In the genomic region with DNA sequence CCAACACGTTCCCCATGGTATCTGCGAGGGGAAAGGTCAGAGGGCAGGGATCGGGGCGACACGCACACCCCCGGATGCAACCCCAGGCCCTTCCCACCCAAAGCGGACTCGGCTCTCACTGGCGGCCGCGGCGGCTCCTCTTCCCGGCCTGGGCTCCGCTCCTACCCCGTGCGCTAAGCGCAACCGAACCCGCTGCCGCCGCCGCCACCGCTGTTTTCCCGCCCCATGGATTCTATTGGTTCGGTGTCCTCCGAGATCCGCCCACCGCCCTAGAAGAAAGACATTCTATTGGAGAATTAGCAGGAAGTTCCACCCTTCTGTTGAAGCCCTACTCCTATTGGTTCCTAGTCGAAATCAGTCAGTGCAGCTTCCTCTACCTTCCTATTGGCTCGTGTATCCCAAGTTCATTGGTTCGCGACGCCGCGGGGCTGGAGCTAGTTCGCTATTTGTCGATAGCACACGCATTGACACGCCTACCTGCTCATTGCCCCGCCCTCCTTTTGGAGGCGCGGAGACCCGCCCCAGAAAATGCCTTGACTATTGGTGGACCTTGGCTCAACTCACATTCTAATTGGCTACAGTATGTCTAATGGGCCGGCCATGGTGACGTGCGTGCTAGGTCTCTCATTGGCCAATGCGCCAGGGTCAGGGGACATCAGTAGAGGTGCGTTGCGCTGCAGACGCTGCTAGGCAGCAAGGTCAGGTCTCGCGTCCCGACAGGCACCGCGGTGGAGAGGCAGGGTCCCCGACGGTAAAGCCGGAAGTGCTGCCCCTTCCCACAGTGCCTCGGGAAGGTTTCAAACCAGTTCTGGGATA, we compare ENCODE assay signal across 8 mouse cellular contexts. TPM values are rescaled to one million over a fixed set of nuclear protein-coding genes. Genes with fewer than 3 reads are reported as not detected.
A peak's percentile ranks its signal among the peaks of the same experiment; 100 is the strongest.
DNase-seq lines count a peak whose midpoint lies in the region; ATAC-seq and TF ChIP-seq lines count a peak whose summit lies in the region.

Gene Tomm40 (minus strand): TSS at position 200 of the 816 bp plus-strand sequence.

- H3K9ac ChIP-seq in forebrain, embryonic 16.5 days (replicated peaks; ENCODE audit: low read depth, low read length): peak within 1 kb of the TSS; percentile 90
- H3K9ac ChIP-seq in lung, embryonic 14.5 days: peak within 1 kb of the TSS; percentile 88

- under 1% methylated on average over 56 of the region's 59 CpGs for WGBS in forebrain, embryonic 16.5 days
- under 1% methylated on average over 49 of the region's 59 CpGs for WGBS in lung, embryonic 14.5 days
- under 1% methylated on average over 59 of the region's 59 CpGs for WGBS in olfactory bulb, adult 2 months
- under 1% methylated on average over 57 of the region's 59 CpGs for WGBS in thymus, adult 2 months

- TF ChIP-seq POLR2A in olfactory bulb, adult 2 months (IDR thresholded peaks at IDR 0.05; ENCODE audit: insufficient read depth, low read depth, low read length): peak; percentile 47; the same call in 1 of the 2 replicates
- TF ChIP-seq POLR2A in thymus, adult 2 months (IDR thresholded peaks at IDR 0.05; ENCODE audit: control insufficient read depth, extremely low read depth, insufficient read depth, low read length, poor library complexity): 0 out of 2 replicates have a peak, but pooled peaks have one; percentile 13

- H3K36me3 ChIP-seq in G1E (replicated peaks): peaks cover 60% of the 10 kb centered on the region
- peaks cover 1% of the 10 kb centered on the region; the same call in 1 of the 2 replicates for H3K36me3 ChIP-seq in forebrain, embryonic 16.5 days (ENCODE audit: control insufficient read depth, insufficient read depth)
- peaks cover 65% of the 10 kb centered on the region for H3K36me3 ChIP-seq in lung, embryonic 14.5 days (ENCODE audit: insufficient read depth)
- peaks cover 4% of the 10 kb centered on the region for H3K36me3 ChIP-seq in thymus, adult 2 months (ENCODE audit: control insufficient read depth, insufficient read depth, low read length)

- intact Hi-C loops in heart, postnatal 36 days (cut with DNase I): loop anchor here (1.0 kb wide), 1 partner anchor 34 kb away; no protein-coding TSS in a partner anchor

- peak within 1 kb of the TSS; percentile 96 for H3K4me2 ChIP-seq in forebrain, embryonic 16.5 days (ENCODE audit: low read length)
- H3K4me2 ChIP-seq in lung, embryonic 14.5 days: peak within 1 kb of the TSS; percentile 76

- DNase-seq in G1E (ENCODE audit: low spot score): peak; percentile 97
- DNase-seq in cerebellum, adult 18-20 months: peak; percentile 97 to 100
- DNase-seq in heart, postnatal 36 days: peak; percentile 94 to 95
- peak; percentile 97 to 100 for DNase-seq in layer of hippocampus, adult 2 months (ENCODE audit: low spot score in 2 of 2)
- peak; percentile 100 for DNase-seq in lung, embryonic 14.5 days
- peak; percentile 98 for DNase-seq in thymus, adult 2 months

- peak within 1 kb of the TSS; percentile 91 for H3K27ac ChIP-seq in forebrain, embryonic 16.5 days (ENCODE audit: low read length)
- peak within 1 kb of the TSS; percentile 95 for H3K27ac ChIP-seq in layer of hippocampus, adult 2 months
- peak within 1 kb of the TSS; percentile 87 for H3K27ac ChIP-seq in lung, embryonic 14.5 days (ENCODE audit: low read depth)
- peak within 1 kb of the TSS; percentile 89 for H3K27ac ChIP-seq in olfactory bulb, adult 2 months (ENCODE audit: insufficient read depth, low read depth, low read length)
- H3K27ac ChIP-seq in thymus, adult 2 months (ENCODE audit: control insufficient read depth, insufficient read depth, low read length): peak within 1 kb of the TSS; percentile 43; the same call in 1 of the 2 replicates

- no peaks in the 10 kb centered on the region for H3K27me3 ChIP-seq in G1E (ENCODE audit: insufficient read depth, low read length)
- no peaks in the 10 kb centered on the region for H3K27me3 ChIP-seq in forebrain, embryonic 16.5 days (replicated peaks; ENCODE audit: control insufficient read depth, insufficient read depth, low read length)
- H3K27me3 ChIP-seq in lung, embryonic 14.5 days (ENCODE audit: insufficient read depth, low read length): no peaks in the 10 kb centered on the region
- H3K27me3 ChIP-seq in thymus, adult 2 months (ENCODE audit: control insufficient read depth, insufficient read depth, low read length): no peaks in the 10 kb centered on the region

- ATAC-seq in G1E (ENCODE audit: extremely low read depth, insufficient number of reproducible peaks, low FRiP score, poor library complexity, severe bottlenecking): peak; percentile 91
- peak; percentile 97 for ATAC-seq in forebrain, embryonic 16.5 days
- peak; percentile 99 for ATAC-seq in lung, embryonic 14.5 days (ENCODE audit: insufficient read depth)

- H3K9me3 ChIP-seq in G1E (replicated peaks): no peaks in the 10 kb centered on the region
- no peaks in the 10 kb centered on the region for H3K9me3 ChIP-seq in forebrain, embryonic 16.5 days (ENCODE audit: control insufficient read depth, low read length)
- no peaks in the 10 kb centered on the region for H3K9me3 ChIP-seq in lung, embryonic 14.5 days (ENCODE audit: low read depth, low read length)

- peak within 1 kb of the TSS; percentile 97 for H3K4me3 ChIP-seq in G1E (ENCODE audit: low read depth, low read length)
- peak within 1 kb of the TSS; percentile 94 for H3K4me3 ChIP-seq in forebrain, embryonic 16.5 days (replicated peaks; ENCODE audit: low read length)
- peak within 1 kb of the TSS; percentile 95 for H3K4me3 ChIP-seq in layer of hippocampus, adult 2 months
- H3K4me3 ChIP-seq in lung, embryonic 14.5 days (ENCODE audit: low read depth, low read length): peak within 1 kb of the TSS; percentile 98
- peak within 1 kb of the TSS; percentile 67 for H3K4me3 ChIP-seq in olfactory bulb, adult 2 months (ENCODE audit: insufficient read depth, low read depth, low read length)
- H3K4me3 ChIP-seq in thymus, adult 2 months (ENCODE audit: control insufficient read depth, insufficient read depth, low read length): peak within 1 kb of the TSS; percentile 78

- peaks cover 57% of the 10 kb centered on the region for H3K4me1 ChIP-seq in G1E (ENCODE audit: insufficient read depth, low read depth, low read length)
- peaks cover 17% of the 10 kb centered on the region for H3K4me1 ChIP-seq in forebrain, embryonic 16.5 days (replicated peaks; ENCODE audit: control insufficient read depth, insufficient read depth, low read length)
- no peaks in the 10 kb centered on the region for H3K4me1 ChIP-seq in lung, embryonic 14.5 days (ENCODE audit: insufficient read depth)
- peaks cover 11% of the 10 kb centered on the region for H3K4me1 ChIP-seq in olfactory bulb, adult 2 months (ENCODE audit: control insufficient read depth, insufficient read depth, low read length)
- peaks cover 4% of the 10 kb centered on the region for H3K4me1 ChIP-seq in thymus, adult 2 months (replicated peaks; ENCODE audit: control insufficient read depth, insufficient read depth, low read length)

- TF ChIP-seq CTCF in G1E (IDR thresholded peaks at IDR 0.05; ENCODE audit: low read depth, low read length): no peak
- no peak; the same call in 1 of the 2 replicates for TF ChIP-seq CTCF in layer of hippocampus, adult 2 months (conservative IDR thresholded peaks at IDR 0.05)
- no peak for TF ChIP-seq CTCF in lung, embryonic 14.5 days (IDR thresholded peaks at IDR 0.05; ENCODE audit: low read depth)
- no peak for TF ChIP-seq CTCF in olfactory bulb, adult 2 months (IDR thresholded peaks at IDR 0.05; ENCODE audit: insufficient read depth, low read depth, low read length)
- TF ChIP-seq CTCF in thymus, adult 2 months (IDR thresholded peaks at IDR 0.05; ENCODE audit: borderline replicate concordance, control insufficient read depth, extremely low read depth, insufficient read depth, low read length, poor library complexity): peak; percentile 45; the same call in 1 of the 2 replicates

RNA-seq across cellular contexts. Expression of gene Tomm40, which starts in this region (rescaled TPM):
- total RNA-seq in G1E (2014; fragmentation: Nextera tagmentation) (75.6 and 88.4 TPM in 2 replicates), G1E (2017) (49.1 and 56.9 TPM in 2 replicates)
- 377 and 386 TPM in 2 replicates for polyA plus RNA-seq in G1E (2012)
- 109 TPM in 2 replicates for polyA plus RNA-seq in forebrain, embryonic 16.5 days (2015; fragmentation: Nextera tagmentation; extraction: Ambion mirVana)
- 100 to 1,000 TPM in 1 of 2 experiments, 10 to 100 TPM in 1; 97.7 to 102 TPM for total RNA-seq in heart, postnatal 36 days (2021)
- 100 to 1,000 TPM; 110 TPM for total RNA-seq in layer of hippocampus, adult 2 months (2021)
- 149 and 168 TPM in 2 replicates for polyA plus RNA-seq in lung, embryonic 14.5 days (2014; fragmentation: Nextera tagmentation; extraction: Ambion mirVana)
- polyA plus RNA-seq in olfactory bulb, adult 2 months (2012; ENCODE audit: insufficient read depth, insufficient read length, low replicate concordance, missing spikeins): not detected in 2 replicates
- 109 and 120 TPM in 2 replicates for polyA plus RNA-seq in thymus, adult 2 months (2012; rRNA removed)

Comparison
In these comparisons a context has a peak if more than half of its experiments do, and no peak if none do; other contexts are left out.
1. Peak in every context shown above with its lines: DNase-seq, ATAC-seq, H3K4me3 ChIP-seq and H3K27ac ChIP-seq.
2. RNA of gene Tomm40 (polyA plus RNA-seq): 377 to 386 TPM in G1E, 149 to 168 TPM in lung, embryonic 14.5 days, 109 TPM in forebrain, embryonic 16.5 days and 109 to 120 TPM in thymus, adult 2 months; not detected in olfactory bulb, adult 2 months; every median in the first group is over 100 times any median in the second.
3. H3K27ac ChIP-seq: peak in every context shown above with its lines; median percentile 95 in layer of hippocampus, adult 2 months; 91 in forebrain, embryonic 16.5 days; 89 in olfactory bulb, adult 2 months; 87 in lung, embryonic 14.5 days; 43 in thymus, adult 2 months.